Mouse (Mus musculus) neural tube, embryonic 14.5 days (tissue): ENCODE data around the gene Thsd4. TPM values are rescaled to one million over a fixed set of nuclear protein-coding genes. Genes with fewer than 3 reads are reported as not detected.

ENCODE experiments used
- ATAC-seq: fragments of 200-750 bp; cut with Nextera tagmentation; 2 replicates; pipeline ENCODE4 v1.8.0; 2017; ENCODE audit warnings: low read depth, mild to moderate bottlenecking, moderate TSS enrichment, moderate library complexity
- H3K27ac ChIP-seq: fragments of 300-500 bp; sonication (generic); 2 replicates; pipeline ENCODE4 v1.5.1; 2014; ENCODE audit warnings: low read depth, mild to moderate bottlenecking, control low read depth, low read length, moderate library complexity, mixed read lengths
- H3K27me3 ChIP-seq: fragments of 300-500 bp; sonication (generic); 2 replicates; pipeline ENCODE4 v1.6.1; 2014; ENCODE audit warnings: low read length; ENCODE audit not compliant: control insufficient read depth, insufficient read depth
- H3K36me3 ChIP-seq: fragments of 300-500 bp; sonication (generic); 2 replicates; pipeline ENCODE4 v1.6.1; 2014; ENCODE audit warnings: low read length, mixed read lengths; ENCODE audit not compliant: control insufficient read depth, insufficient read depth
- H3K4me1 ChIP-seq: fragments of 300-500 bp; sonication (generic); 2 replicates; pipeline ENCODE4 v1.6.1; 2014; ENCODE audit warnings: low read length; ENCODE audit not compliant: control insufficient read depth, insufficient read depth
- H3K4me2 ChIP-seq: fragments of 300-500 bp; sonication (generic); 2 replicates; pipeline ENCODE4 v1.6.1; 2014; ENCODE audit warnings: mild to moderate bottlenecking, low read depth, low read length, control low read depth
- H3K4me3 ChIP-seq: fragments of 300-500 bp; sonication (generic); 2 replicates; pipeline ENCODE4 v1.5.1; 2014; ENCODE audit warnings: low read depth, low read length, control low read depth, mixed read lengths
- H3K9ac ChIP-seq: fragments of 300-500 bp; sonication (generic); replicated peaks from 2 replicates; pipeline ENCODE4 v1.6.1; 2014; ENCODE audit warnings: low read depth, mild to moderate bottlenecking, control low read depth, low read length, mixed read lengths
- H3K9me3 ChIP-seq: fragments of 300-500 bp; sonication (generic); 2 replicates; pipeline ENCODE4 v1.6.1; 2016; ENCODE audit warnings: low read length; ENCODE audit not compliant: control insufficient read depth
- WGBS: fragments of 180-500 bp; shearing (Covaris S2); extraction: QIAGEN DNeasy Blood & Tissue Kit; methylation state at CpG from one replicate; pipeline ENCODE4 v1.1.7; 2014; 5-methylcytosine and 5-hydroxymethylcytosine counted together
- polyA plus RNA-seq: library from polyadenylated mRNA; unstranded; fragments of >200 nt; fragmentation: Nextera tagmentation; extraction: Ambion mirVana; gene quantifications from 2 replicates; pipeline ENCODE4 v1.2.1, GENCODE M21; 2014

Thsd4 gene
- polyA plus RNA-seq, 1 experiment from 2014 or later, result 9.0 TPM

- 78% methylated on average over 9 of the region's 9 CpGs for WGBS
- H3K4me1 ChIP-seq, result peaks cover 6% of the 10 kb centered on the region; the same call in 1 of the 2 replicates
- H3K36me3 ChIP-seq, result no peaks in the 10 kb centered on the region
- ATAC-seq, result no peak
- no peak overlapping the region for H3K9ac ChIP-seq
- no peak overlapping the region for H3K27ac ChIP-seq
- H3K4me3 ChIP-seq, result no peak overlapping the region
- H3K4me2 ChIP-seq, result no peak overlapping the region
- H3K27me3 ChIP-seq, result no peaks in the 10 kb centered on the region
- no peaks in the 10 kb centered on the region for H3K9me3 ChIP-seq
Measured at GRCm38 (mm10) chr9:60236155-60236554, 285.7 kb downstream of the Thsd4 start.

DNA sequence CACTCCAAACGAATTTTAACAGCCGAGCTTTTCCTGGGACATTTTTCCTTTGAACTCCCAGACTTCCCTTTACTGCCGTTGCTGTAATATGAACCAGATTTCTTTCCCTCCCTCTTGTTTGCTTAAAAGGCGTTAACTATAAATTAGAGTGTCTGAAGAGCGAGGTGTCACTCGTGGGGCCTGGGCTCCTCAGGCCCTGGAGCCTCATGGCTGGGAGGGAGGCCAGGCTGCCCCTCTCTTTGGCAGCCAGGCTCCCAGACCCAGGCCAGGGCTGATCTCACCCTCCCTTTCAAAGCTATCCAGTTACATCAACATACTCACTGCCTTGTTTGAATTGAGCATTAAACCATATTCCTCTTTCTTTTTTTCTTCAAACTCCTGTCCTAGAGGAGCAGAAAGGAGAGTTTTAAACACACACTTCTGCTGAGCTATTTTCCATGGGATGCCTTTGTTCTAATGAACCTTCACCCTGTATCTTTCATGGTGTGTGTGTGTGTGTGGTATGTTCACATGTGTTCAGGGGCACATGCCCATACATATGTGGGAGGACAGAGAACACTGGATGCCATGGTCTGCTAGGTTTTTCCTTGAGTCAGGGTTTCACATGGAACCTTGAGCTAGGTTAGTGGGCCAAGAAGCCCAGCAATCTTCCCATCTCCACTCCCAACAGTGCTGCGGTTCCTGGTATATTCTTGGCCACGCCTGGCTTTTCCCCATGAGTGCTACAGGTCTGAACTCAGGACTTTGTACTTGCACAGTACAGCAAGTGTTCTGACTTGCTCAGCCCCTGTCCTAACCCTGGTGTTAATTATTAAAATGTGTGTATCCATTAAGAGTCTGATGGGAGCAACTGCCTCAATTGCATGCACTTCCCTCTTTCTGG lies 287.4 kb downstream of the Thsd4 start:
- Histone ChIP-seq H3K4me1 (peaks cover 11% of the 10 kb centered on the region; the same call in 1 of the 2 replicates), H3K36me3 (no peaks in the 10 kb centered on the region), H3K9me3 (no peaks in the 10 kb centered on the region), H3K4me2 (no peak overlapping the region), H3K27ac (no peak overlapping the region; the same call in 1 of the 2 replicates), H3K27me3 (no peaks in the 10 kb centered on the region), H3K9ac (no peak overlapping the region), H3K4me3 (no peak overlapping the region)
- ATAC-seq, result no peak
- 32% methylated on average over 8 of the region's 8 CpGs for WGBS

DNA sequence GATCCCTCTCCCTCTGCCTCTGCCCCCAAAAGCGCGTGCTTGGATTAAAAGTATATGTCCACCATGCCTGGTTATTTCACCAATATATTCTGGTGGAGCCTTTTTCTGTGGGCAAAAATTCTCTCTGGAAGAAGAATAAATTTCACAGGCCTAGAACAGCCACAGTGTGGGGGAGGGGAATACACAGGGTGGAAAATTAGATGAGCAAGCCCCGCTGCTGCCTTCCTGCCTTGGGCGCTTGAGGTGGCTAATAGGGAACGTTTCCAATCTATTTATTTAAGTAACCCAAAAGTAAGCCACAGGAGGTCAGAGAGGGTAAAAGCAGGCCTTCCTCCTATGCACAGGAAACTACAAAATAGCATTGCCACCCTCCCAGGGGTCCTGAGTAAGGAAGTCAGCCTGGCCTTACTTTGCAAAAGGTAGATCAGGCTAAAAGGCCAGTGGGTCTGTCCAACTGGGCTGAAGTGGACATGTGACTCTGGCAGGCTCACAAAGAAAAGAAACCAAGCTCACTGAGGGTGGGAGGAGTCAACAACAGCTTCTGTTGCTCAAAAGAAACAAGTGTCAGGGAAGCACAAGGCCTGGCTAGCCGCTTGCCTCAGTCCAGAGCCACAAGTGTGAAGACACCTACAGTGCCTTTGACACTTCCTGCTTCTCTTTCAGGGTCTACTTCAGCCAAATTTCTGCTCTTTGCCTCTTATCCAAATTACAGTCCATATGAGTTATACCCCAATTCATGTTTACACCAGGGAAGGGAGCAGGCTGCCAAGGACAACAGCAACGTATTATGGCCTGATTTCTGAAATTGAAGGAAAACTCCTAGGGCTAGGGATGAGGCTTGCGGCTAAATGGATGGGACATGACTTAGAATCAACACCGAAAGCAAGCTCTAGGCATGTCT lies 289.6 kb downstream of the Thsd4 start:
- no peak overlapping the region for H3K4me3 ChIP-seq
- H3K9me3 ChIP-seq, result no peaks in the 10 kb centered on the region
- H3K27me3 ChIP-seq, result no peaks in the 10 kb centered on the region
- ATAC-seq, result no peak
- no peak overlapping the region for H3K27ac ChIP-seq
- H3K36me3 ChIP-seq, result no peaks in the 10 kb centered on the region
- H3K4me2 ChIP-seq, result no peak overlapping the region
- H3K9ac ChIP-seq, result no peak overlapping the region
- 59% methylated on average over 9 of the region's 9 CpGs for WGBS
- peaks cover 11% of the 10 kb centered on the region; the same call in 1 of the 2 replicates for H3K4me1 ChIP-seq

- H3K36me3 ChIP-seq, result no peaks in the 10 kb centered on the region
- H3K9ac ChIP-seq, result no peak overlapping the region
- no peaks in the 10 kb centered on the region for H3K9me3 ChIP-seq
- no peak overlapping the region for H3K27ac ChIP-seq
- no peak overlapping the region for H3K4me2 ChIP-seq
- ATAC-seq, result no peak
- no peak overlapping the region for H3K4me3 ChIP-seq
- no peaks in the 10 kb centered on the region for H3K27me3 ChIP-seq
- 63% methylated on average over 4 of the region's 4 CpGs for WGBS
- H3K4me1 ChIP-seq, result peaks cover 12% of the 10 kb centered on the region; the same call in 1 of the 2 replicates
Measured at GRCm38 (mm10) chr9:60229496-60229895, 292.4 kb downstream of the Thsd4 start.

- Histone ChIP-seq H3K27me3 (no peaks in the 10 kb centered on the region), H3K27ac (no peak overlapping the region), H3K4me3 (no peak overlapping the region), H3K9me3 (no peaks in the 10 kb centered on the region), H3K9ac (no peak overlapping the region), H3K36me3 (no peaks in the 10 kb centered on the region), H3K4me1 (peaks cover 14% of the 10 kb centered on the region; the same call in 1 of the 2 replicates), H3K4me2 (no peak overlapping the region)
- WGBS, result 74% methylated on average over 7 of the region's 7 CpGs
- no peak for ATAC-seq
Measured at GRCm38 (mm10) chr9:60227727-60228126, 294.1 kb downstream of the Thsd4 start.

GRCm38 (mm10) chr9:60226679-60227078 lies 295.2 kb downstream of the Thsd4 start:
- no peak overlapping the region for H3K4me2 ChIP-seq
- H3K9me3 ChIP-seq, result no peaks in the 10 kb centered on the region
- no peak overlapping the region for H3K9ac ChIP-seq
- H3K27me3 ChIP-seq, result no peaks in the 10 kb centered on the region
- H3K36me3 ChIP-seq, result no peaks in the 10 kb centered on the region
- H3K4me1 ChIP-seq, result peaks cover 8% of the 10 kb centered on the region; the same call in 1 of the 2 replicates
- 83% methylated on average over 4 of the region's 4 CpGs for WGBS
- ATAC-seq, result no peak
- H3K4me3 ChIP-seq, result no peak overlapping the region
- H3K27ac ChIP-seq, result no peak overlapping the region

DNA sequence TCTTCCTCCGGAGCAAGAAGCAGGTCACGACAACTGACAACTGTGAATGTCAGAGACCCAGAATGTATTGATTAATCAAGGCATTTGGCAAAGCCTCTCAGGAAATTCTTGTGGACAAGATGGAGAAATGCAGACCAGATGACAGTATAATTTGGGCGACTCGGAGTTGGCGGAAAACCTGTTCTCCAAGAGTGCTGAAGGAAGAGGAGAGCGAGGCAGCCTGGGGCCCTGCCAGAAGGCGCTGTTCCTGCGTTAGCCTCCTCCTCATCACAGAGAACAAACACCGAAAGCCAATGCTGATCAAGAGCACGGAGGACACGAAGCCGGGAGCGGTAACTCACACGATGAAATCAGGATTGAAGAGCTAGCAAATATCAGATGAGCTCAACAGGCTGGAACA lies 295.7 kb downstream of the Thsd4 start:
- no peak overlapping the region for H3K9ac ChIP-seq
- no peaks in the 10 kb centered on the region for H3K36me3 ChIP-seq
- no peak overlapping the region for H3K4me3 ChIP-seq
- H3K27me3 ChIP-seq, result no peaks in the 10 kb centered on the region
- H3K4me2 ChIP-seq, result no peak overlapping the region
- H3K9me3 ChIP-seq, result no peaks in the 10 kb centered on the region
- H3K27ac ChIP-seq, result no peak overlapping the region
- WGBS, result 86% methylated on average over 14 of the region's 14 CpGs
- peaks cover 8% of the 10 kb centered on the region; the same call in 1 of the 2 replicates for H3K4me1 ChIP-seq
- no peak for ATAC-seq

DNA sequence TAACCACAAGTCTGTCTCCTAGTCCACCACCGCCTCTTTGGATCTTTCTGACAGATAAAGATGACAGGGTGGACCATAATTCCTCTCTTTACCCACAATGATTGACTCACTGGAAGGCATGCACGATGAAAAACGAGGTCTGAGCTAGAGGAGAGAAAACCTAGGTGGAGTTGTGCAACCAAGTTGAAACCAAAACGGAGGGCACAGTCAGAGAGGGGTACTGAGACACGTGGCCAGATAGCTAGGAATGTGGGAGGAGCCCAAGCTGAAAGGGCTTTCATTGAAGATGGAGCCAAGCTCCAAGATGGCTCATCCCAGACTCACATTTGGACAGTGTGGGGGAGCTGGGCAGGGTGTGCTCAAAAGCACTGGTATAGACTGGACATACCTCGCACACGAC lies 296.4 kb downstream of the Thsd4 start:
- ATAC-seq, result no peak
- Histone ChIP-seq H3K36me3 (no peaks in the 10 kb centered on the region), H3K4me2 (no peak overlapping the region), H3K9ac (no peak overlapping the region), H3K27ac (no peak overlapping the region), H3K4me3 (no peak overlapping the region), H3K9me3 (no peaks in the 10 kb centered on the region), H3K27me3 (no peaks in the 10 kb centered on the region), H3K4me1 (0 out of 2 replicates have a peak, but pooled peaks cover 3% of the 10 kb centered on the region)
- WGBS, result 82% methylated on average over 7 of the region's 7 CpGs
